ENCODE assay signal across 8 mouse cellular contexts in genomic region chr10:40258976-40259375, GRCm38 (mm10). TPM values are rescaled to one million over a fixed set of nuclear protein-coding genes. Genes with fewer than 3 reads are reported as not detected.
A peak's percentile ranks its signal among the peaks of the same experiment; 100 is the strongest.
DNase-seq lines count a peak whose midpoint lies in the region; ATAC-seq lines count a peak whose summit lies in the region.

No protein-coding gene starts in this region.

- no peaks in the 10 kb centered on the region for H3K9me3 ChIP-seq in embryonic facial prominence, embryonic 11.5 days (replicated peaks; ENCODE audit: control insufficient read depth, low read length)
- no peaks in the 10 kb centered on the region for H3K9me3 ChIP-seq in lung, embryonic 16.5 days (ENCODE audit: control insufficient read depth, low read length)

- H3K27ac ChIP-seq in embryonic facial prominence, embryonic 11.5 days (replicated peaks; ENCODE audit: low read depth, low read length) = no peak overlapping the region
- H3K27ac ChIP-seq in lung, embryonic 16.5 days (ENCODE audit: low read length) = peak overlapping the region; percentile 94

- no peaks in the 10 kb centered on the region for H3K27me3 ChIP-seq in embryonic facial prominence, embryonic 11.5 days (ENCODE audit: control insufficient read depth, insufficient read depth, low read length)
- no peaks in the 10 kb centered on the region for H3K27me3 ChIP-seq in lung, embryonic 16.5 days (ENCODE audit: control insufficient read depth, insufficient read depth, low read depth, low read length)

- DNase-seq in 3T3-L1 (ENCODE audit: low read depth, low spot score) (peak; percentile 95), ES-CJ7 (ENCODE audit: low read depth, low spot score) (peak; percentile 70)
- peak; percentile 79 for DNase-seq in embryonic facial prominence, embryonic 11.5 days (ENCODE audit: low spot score)
- DNase-seq in heart, postnatal 14 days = peak; percentile 38 to 60
- DNase-seq in kidney, postnatal 36 days = peak; percentile 64 to 66
- DNase-seq in retina, postnatal 1 day = peak; percentile 86
- no peak for DNase-seq in gastrocnemius, postnatal 36 days

- H3K9ac ChIP-seq in embryonic facial prominence, embryonic 11.5 days (replicated peaks; ENCODE audit: low read length) = no peak overlapping the region
- no peak overlapping the region for H3K9ac ChIP-seq in lung, embryonic 16.5 days (ENCODE audit: low read length)

- intact Hi-C loops in heart, postnatal 14 days (cut with DNase I) = loop anchor here (1.0 to 10.0 kb wide), 4 partner anchors 42 to 366 kb away; no protein-coding TSS in a partner anchor
- intact Hi-C loops in gastrocnemius, postnatal 36 days (cut with DNase I) = loop anchor here (2.0 kb wide), 1 partner anchor 268 kb away; no protein-coding TSS in a partner anchor

- H3K4me1 ChIP-seq in embryonic facial prominence, embryonic 11.5 days (ENCODE audit: control insufficient read depth, insufficient read depth, low read length) = no peaks in the 10 kb centered on the region
- H3K4me1 ChIP-seq in lung, embryonic 16.5 days (replicated peaks; ENCODE audit: control insufficient read depth, insufficient read depth, low read length) = peaks cover 5% of the 10 kb centered on the region; the same call in 1 of the 2 replicates

- WGBS in embryonic facial prominence, embryonic 11.5 days = 5% methylated on average over 5 of the region's 5 CpGs
- 3% methylated on average over 5 of the region's 5 CpGs for WGBS in lung, embryonic 16.5 days

- H3K4me3 ChIP-seq in embryonic facial prominence, embryonic 11.5 days (ENCODE audit: low read depth, low read length) = no peak overlapping the region
- H3K4me3 ChIP-seq in lung, embryonic 16.5 days (ENCODE audit: low read length) = peak overlapping the region; percentile 15; the same call in 1 of the 2 replicates

- no peak for ATAC-seq in embryonic facial prominence, embryonic 11.5 days (replicated peaks; ENCODE audit: insufficient number of reproducible peaks, low FRiP score, low TSS enrichment, low read depth)
- ATAC-seq in lung, embryonic 16.5 days (ENCODE audit: low read depth) = no peak

- no peaks in the 10 kb centered on the region for H3K36me3 ChIP-seq in embryonic facial prominence, embryonic 11.5 days (replicated peaks; ENCODE audit: control insufficient read depth, insufficient read depth, low read depth, low read length)
- peaks cover 4% of the 10 kb centered on the region for H3K36me3 ChIP-seq in lung, embryonic 16.5 days (ENCODE audit: control insufficient read depth, insufficient read depth, low read length)

- H3K4me2 ChIP-seq in embryonic facial prominence, embryonic 11.5 days (ENCODE audit: low read depth, low read length) = no peak overlapping the region
- H3K4me2 ChIP-seq in lung, embryonic 16.5 days (ENCODE audit: low read depth, low read length) = peak overlapping the region; percentile 72

RNA-seq across cellular contexts. Expression of gene Gtf3c6, which starts 1.1 kb away (rescaled TPM):
- 156 and 162 TPM in 2 replicates for polyA plus RNA-seq in embryonic facial prominence, embryonic 11.5 days (2014; fragmentation: Nextera tagmentation; extraction: Ambion mirVana)
- 10 to 100 TPM; 20.9 to 23.5 TPM for total RNA-seq in heart, postnatal 14 days (2021)
- 77.4 and 82.7 TPM in 2 replicates for polyA plus RNA-seq in lung, embryonic 16.5 days (2015; fragmentation: Nextera tagmentation; extraction: Ambion mirVana)
- 10 to 100 TPM; 19.2 to 20.1 TPM for total RNA-seq in gastrocnemius, postnatal 36 days (2021)

RNA-seq across cellular contexts. Expression of gene Rpf2, which starts 12.1 kb away (rescaled TPM):
- polyA plus RNA-seq in embryonic facial prominence, embryonic 11.5 days (2014; fragmentation: Nextera tagmentation; extraction: Ambion mirVana) = 90.8 and 92.6 TPM in 2 replicates
- total RNA-seq in heart, postnatal 14 days (2021) = 10 to 100 TPM in 1 of 2 experiments, 1 to 10 TPM in 1; 8.2 to 11.2 TPM
- polyA plus RNA-seq in lung, embryonic 16.5 days (2015; fragmentation: Nextera tagmentation; extraction: Ambion mirVana) = 50.6 and 52.4 TPM in 2 replicates
- 10 to 100 TPM; 14.1 to 16.4 TPM for total RNA-seq in gastrocnemius, postnatal 36 days (2021)

RNA-seq across cellular contexts. Expression of gene Amd1, which starts 43.0 kb away (rescaled TPM):
- 112 and 129 TPM in 2 replicates for polyA plus RNA-seq in embryonic facial prominence, embryonic 11.5 days (2014; fragmentation: Nextera tagmentation; extraction: Ambion mirVana)
- 10 to 100 TPM; 77.6 to 84.8 TPM for total RNA-seq in heart, postnatal 14 days (2021)
- 49.0 and 53.2 TPM in 2 replicates for polyA plus RNA-seq in lung, embryonic 16.5 days (2015; fragmentation: Nextera tagmentation; extraction: Ambion mirVana)
- total RNA-seq in gastrocnemius, postnatal 36 days (2021) = 100 to 1,000 TPM in 1 of 2 experiments, 10 to 100 TPM in 1; 83.0 to 476 TPM

Comparison
In these comparisons a context has a peak if more than half of its experiments do, and no peak if none do; other contexts are left out.
1. DNase-seq: peak in 3T3-L1 (single experiment), ES-CJ7 (single experiment), embryonic facial prominence, embryonic 11.5 days (single experiment), heart, postnatal 14 days (2 of 2), kidney, postnatal 36 days (2 of 2) and retina, postnatal 1 day (single experiment); none in gastrocnemius, postnatal 36 days (0 of 2).